Mouse (Mus musculus) limb, embryonic 11.5 days (tissue): ENCODE data around the gene Cmtm4. TPM values are rescaled to one million over a fixed set of nuclear protein-coding genes. Genes with fewer than 3 reads are reported as not detected.

Source experiments
- ATAC-seq: fragments of 200-750 bp; cut with Nextera tagmentation; 2 replicates; pipeline ENCODE4 v1.8.0; 2017; ENCODE audit warnings: low read depth; ENCODE audit not compliant: insufficient number of reproducible peaks, low FRiP score, low TSS enrichment
- DNase-seq: peaks from one replicate; pipeline ENCODE4 v3.0.0-alpha.2; 2015; ENCODE audit warnings: low spot score
- H3K27ac ChIP-seq: fragments of 300-500 bp; sonication (generic); replicated peaks from 2 replicates; pipeline ENCODE4 v1.5.1; 2014; ENCODE audit warnings: low read depth, mild to moderate bottlenecking, low read length
- H3K27me3 ChIP-seq: fragments of 300-500 bp; sonication (generic); 2 replicates; pipeline ENCODE4 v1.6.1; 2014; ENCODE audit warnings: mild to moderate bottlenecking, low read length, mixed read lengths; ENCODE audit not compliant: control insufficient read depth, insufficient read depth
- H3K36me3 ChIP-seq: fragments of 300-500 bp; sonication (generic); 2 replicates; pipeline ENCODE4 v1.6.1; 2014; ENCODE audit warnings: mild to moderate bottlenecking, low read length, moderate library complexity, mixed read lengths; ENCODE audit not compliant: control insufficient read depth, insufficient read depth
- H3K4me1 ChIP-seq: fragments of 300-500 bp; sonication (generic); 2 replicates; pipeline ENCODE4 v1.6.1; 2014; ENCODE audit warnings: low read length, mixed read lengths; ENCODE audit not compliant: control insufficient read depth, insufficient read depth
- H3K4me2 ChIP-seq: fragments of 300-500 bp; sonication (generic); 2 replicates; pipeline ENCODE4 v1.6.1; 2014; ENCODE audit warnings: low read depth, mild to moderate bottlenecking, moderate library complexity; ENCODE audit not compliant: severe bottlenecking
- H3K4me3 ChIP-seq: fragments of 300-500 bp; sonication (generic); 2 replicates; pipeline ENCODE4 v1.5.1; 2014; ENCODE audit warnings: low read depth, low read length
- H3K9ac ChIP-seq: fragments of 300-500 bp; sonication (generic); 2 replicates; pipeline ENCODE4 v1.6.1; 2014; ENCODE audit warnings: mild to moderate bottlenecking, low read length
- H3K9me3 ChIP-seq: fragments of 300-500 bp; sonication (generic); 2 replicates; pipeline ENCODE4 v1.6.1; 2016; ENCODE audit warnings: low read length; ENCODE audit not compliant: control insufficient read depth
- WGBS: fragments of 180-500 bp; shearing (Covaris S2); extraction: QIAGEN DNeasy Blood & Tissue Kit; methylation state at CpG from one replicate; pipeline ENCODE4 v1.1.7; 2014; 5-methylcytosine and 5-hydroxymethylcytosine counted together
- polyA plus RNA-seq: library from polyadenylated mRNA; unstranded; fragments of >200 nt; fragmentation: Nextera tagmentation; extraction: Ambion mirVana; gene quantifications from 2 replicates; pipeline ENCODE4 v1.2.1, GENCODE M21; 2014

Cmtm4 gene
- polyA plus RNA-seq: 2.9 and 4.1 TPM in 2 replicates

DNA sequence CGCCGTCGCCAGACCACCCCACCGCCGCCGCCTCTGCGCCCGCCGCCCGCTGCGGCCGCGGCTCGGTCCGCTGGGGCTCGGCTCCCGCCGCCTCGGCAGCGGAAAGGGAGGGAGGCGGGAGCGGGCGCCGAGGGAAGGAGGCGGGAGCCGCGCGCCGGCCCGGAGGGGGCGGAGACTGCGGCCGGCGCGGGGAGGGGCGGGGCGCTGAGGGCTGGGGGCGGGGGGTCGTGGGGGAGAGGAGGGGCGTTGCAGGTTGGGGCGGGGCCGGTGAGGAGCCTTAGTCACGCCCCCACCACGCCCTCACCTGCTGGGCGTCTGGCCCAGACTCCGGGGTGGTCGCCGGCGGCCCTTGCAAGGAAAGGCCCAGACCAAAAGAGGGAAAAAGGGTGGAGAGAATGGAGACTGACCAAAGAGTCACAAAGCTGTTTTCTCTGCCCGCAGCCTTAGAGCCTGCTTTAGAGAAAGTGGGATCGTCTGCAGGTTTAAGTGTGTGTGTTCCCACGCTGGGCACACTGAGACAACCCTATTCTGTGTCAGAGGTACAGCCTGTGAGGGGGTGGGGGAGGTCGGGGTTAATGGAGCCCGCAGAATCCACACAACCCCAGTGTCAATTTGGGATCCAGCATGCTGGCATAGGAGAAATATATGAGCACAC lies at the start of gene Cmtm4:
Cmtm4 (minus strand) TSS at position 105 of the 655 bp plus-strand sequence.
- Histone ChIP-seq H3K36me3 (no peaks in the 10 kb centered on the region), H3K4me3 (peak within 1 kb of the TSS; percentile 79), H3K9ac (peak within 1 kb of the TSS; percentile 86), H3K9me3 (no peaks in the 10 kb centered on the region), H3K4me2 (peak within 1 kb of the TSS; percentile 96), H3K27ac (peak within 1 kb of the TSS; percentile 76; the same call in 1 of the 2 replicates), H3K4me1 (peaks cover 15% of the 10 kb centered on the region), H3K27me3 (no peaks in the 10 kb centered on the region)
- peak; percentile 85 for DNase-seq
- WGBS: 6% methylated on average over 15 of the region's 54 CpGs
- ATAC-seq: peak; percentile 84

DNA sequence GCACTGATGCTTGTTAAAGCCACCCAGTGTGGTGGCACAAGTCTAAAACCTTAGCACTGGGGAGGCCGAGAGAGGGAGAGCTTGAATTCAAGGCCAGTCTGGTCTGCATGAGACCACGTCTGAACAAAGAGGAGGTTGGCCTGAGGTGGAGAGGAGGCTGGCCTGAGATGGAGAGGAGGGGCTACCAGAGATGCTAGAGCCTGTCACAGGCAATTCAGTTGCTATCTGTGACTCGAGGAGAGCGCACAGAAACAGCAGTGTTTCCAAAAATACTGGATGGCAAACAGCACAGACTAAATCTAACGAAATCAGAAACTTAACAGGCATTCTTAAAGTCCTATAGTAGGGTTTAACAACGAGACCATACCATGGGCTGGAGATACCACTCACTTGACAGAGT lies 49.6 kb upstream of the Cmtm4 start:
- WGBS: 59% methylated on average over 6 of the region's 6 CpGs
- no peaks in the 10 kb centered on the region for H3K9me3 ChIP-seq

DNA sequence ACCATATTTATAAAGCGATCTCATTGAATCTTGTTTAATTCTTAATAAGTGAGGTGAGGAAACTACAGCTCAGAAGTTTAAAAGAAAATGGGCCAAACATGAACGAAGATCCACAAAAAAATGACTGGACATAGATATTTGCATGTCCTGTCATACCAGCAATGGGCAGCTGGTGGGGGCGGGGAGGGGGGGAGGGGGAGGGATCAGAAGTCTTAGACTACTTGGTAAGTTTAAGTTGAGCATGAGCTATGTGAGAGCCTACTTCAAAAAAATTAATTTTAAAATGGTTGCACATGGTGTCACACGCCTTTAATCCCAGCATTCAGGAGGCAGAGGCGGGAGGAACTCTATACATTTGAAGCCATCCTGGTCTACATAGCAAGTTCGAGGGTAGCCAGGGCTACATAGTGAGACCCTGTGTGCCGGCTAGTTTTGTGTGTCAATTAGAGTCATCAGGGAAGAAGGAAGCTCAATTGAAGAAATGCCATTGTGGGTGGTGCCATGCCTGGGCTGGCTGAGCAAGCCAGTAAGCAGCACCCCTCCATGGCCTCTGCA lies 47.6 kb upstream of the Cmtm4 start:
- H3K9ac ChIP-seq: no peak overlapping the region; the same call in 1 of the 2 replicates
- DNase-seq: no peak
- H3K4me2 ChIP-seq: no peak overlapping the region
- peak; percentile 19; the same call in 1 of the 2 replicates for ATAC-seq
- H3K36me3 ChIP-seq: peaks cover 11% of the 10 kb centered on the region; the same call in 1 of the 2 replicates
- no peak overlapping the region for H3K27ac ChIP-seq
- H3K4me1 ChIP-seq: peaks cover 9% of the 10 kb centered on the region; the same call in 1 of the 2 replicates
- no peaks in the 10 kb centered on the region for H3K9me3 ChIP-seq
- no peaks in the 10 kb centered on the region for H3K27me3 ChIP-seq
- 62% methylated on average over 7 of the region's 7 CpGs for WGBS
- peak overlapping the region; percentile 95 for H3K4me3 ChIP-seq

More for the DNA sequence above, 49.6 kb upstream of the Cmtm4 start:
- Histone ChIP-seq H3K4me2 (no peak overlapping the region), H3K4me3 (no peak overlapping the region), H3K9ac (no peak overlapping the region), H3K27me3 (no peaks in the 10 kb centered on the region), H3K36me3 (no peaks in the 10 kb centered on the region; the same call in 1 of the 2 replicates), H3K4me1 (peaks cover 9% of the 10 kb centered on the region; the same call in 1 of the 2 replicates), H3K27ac (no peak overlapping the region)
- DNase-seq (no peak), ATAC-seq (no peak)

DNA sequence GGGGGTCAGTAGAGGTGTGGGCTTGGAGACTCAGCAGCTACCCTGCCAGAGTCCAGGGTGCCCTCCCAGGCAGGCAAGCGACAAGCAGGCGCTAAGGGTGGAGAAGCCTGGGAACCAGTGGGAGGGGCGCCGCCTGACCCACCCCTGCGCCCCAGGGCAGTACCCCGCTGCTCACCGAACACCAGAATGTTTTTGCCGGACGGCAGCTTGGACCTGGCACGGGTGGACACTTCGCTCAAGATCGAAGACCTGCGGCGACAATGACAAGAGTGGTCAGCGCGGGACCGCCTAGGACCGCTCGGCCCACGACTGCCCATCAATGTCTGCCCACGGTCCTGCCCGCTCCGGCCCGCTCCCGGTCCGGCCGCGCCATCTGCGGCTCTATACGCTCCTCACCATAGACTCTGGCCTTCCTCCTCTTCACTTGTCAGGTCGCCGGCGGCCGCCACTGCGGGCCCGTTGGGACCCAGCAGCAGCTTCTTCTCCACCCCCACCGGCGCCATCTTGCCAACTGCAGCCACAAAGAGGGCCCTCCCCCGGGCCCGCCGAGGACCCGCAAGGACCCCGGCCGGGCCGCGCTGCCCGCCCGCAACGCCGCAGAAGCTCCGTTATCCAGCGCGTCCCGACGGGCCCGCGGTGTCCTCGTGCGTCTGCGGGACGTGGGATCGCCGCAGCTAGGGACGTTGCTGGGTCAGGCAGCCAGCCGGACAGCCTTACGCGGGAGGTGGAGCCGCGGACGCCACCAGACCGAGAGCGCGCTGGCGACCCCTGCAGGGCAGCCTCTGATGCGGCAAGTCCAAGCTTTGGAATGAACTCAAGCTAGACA lies 46.9 kb upstream of the Cmtm4 start, which contains the start of gene Dync1li2:
Dync1li2 (minus strand) TSS at position 749 of the 826 bp plus-strand sequence.
- H3K27me3 ChIP-seq: no peaks in the 10 kb centered on the region
- peaks cover 15% of the 10 kb centered on the region for H3K36me3 ChIP-seq
- ATAC-seq (peak; percentile 89), DNase-seq (peak; percentile 97)
- peaks cover 9% of the 10 kb centered on the region; the same call in 1 of the 2 replicates for H3K4me1 ChIP-seq
- H3K27ac ChIP-seq: peak within 1 kb of the TSS; percentile 71; the same call in 1 of the 2 replicates
- peak within 1 kb of the TSS; percentile 94 for H3K9ac ChIP-seq
- no peaks in the 10 kb centered on the region for H3K9me3 ChIP-seq
- WGBS: under 1% methylated on average over 75 of the region's 75 CpGs
- peak within 1 kb of the TSS; percentile 89 for H3K4me2 ChIP-seq
- H3K4me3 ChIP-seq: peak within 1 kb of the TSS; percentile 95

DNA sequence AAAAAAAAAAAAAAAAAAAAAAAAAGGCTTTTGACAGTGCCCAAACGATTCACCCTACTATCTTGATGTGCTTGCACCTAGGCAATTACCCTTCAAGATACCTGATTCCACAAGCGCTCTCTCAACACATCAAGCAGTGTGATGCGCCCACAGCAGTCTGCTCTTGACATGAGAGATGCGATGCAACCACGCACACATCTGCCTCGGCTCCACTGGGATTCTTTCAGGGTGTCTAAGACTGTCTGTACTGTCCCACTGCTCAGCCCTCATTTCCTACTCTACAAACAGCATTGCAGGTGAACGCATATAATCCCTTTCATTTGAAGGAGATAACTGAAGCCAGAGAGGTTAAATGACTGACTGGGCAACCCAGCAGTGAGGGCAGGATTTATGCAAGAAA lies 46.0 kb upstream of the Cmtm4 start:
- H3K27ac ChIP-seq: no peak overlapping the region
- DNase-seq (peak; percentile 18), ATAC-seq (no peak)
- peak overlapping the region; percentile 95 for H3K4me3 ChIP-seq
- peak overlapping the region; percentile 89 for H3K4me2 ChIP-seq
- H3K4me1 ChIP-seq: peaks cover 9% of the 10 kb centered on the region; the same call in 1 of the 2 replicates
- H3K9me3 ChIP-seq: no peaks in the 10 kb centered on the region
- H3K27me3 ChIP-seq: no peaks in the 10 kb centered on the region
- WGBS: 70% methylated on average over 7 of the region's 7 CpGs
- H3K9ac ChIP-seq: peak overlapping the region; percentile 94
- H3K36me3 ChIP-seq: peaks cover 19% of the 10 kb centered on the region

DNA sequence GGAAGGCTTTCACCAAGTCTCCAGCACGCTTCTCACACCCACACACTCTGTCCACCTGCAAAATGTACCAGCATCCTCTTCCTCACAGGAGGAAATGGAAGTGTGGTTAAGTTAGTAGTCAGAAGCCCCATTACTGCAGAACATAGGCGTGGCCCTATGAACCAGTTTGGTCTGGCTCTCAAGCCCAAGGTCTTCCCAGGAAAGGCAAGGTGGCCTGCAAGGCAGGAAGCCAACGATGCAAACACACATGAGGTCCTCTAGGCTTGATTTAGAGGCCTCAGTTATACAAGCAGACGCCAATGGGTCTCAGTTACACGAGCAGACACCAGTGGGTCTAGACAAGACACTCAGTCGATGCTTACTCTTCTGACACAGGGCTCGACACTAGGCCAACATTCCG lies 43.9 kb upstream of the Cmtm4 start:
- WGBS: 96% methylated on average over 8 of the region's 8 CpGs
- Histone ChIP-seq H3K36me3 (peaks cover 34% of the 10 kb centered on the region), H3K9ac (no peak overlapping the region), H3K4me1 (peaks cover 9% of the 10 kb centered on the region; the same call in 1 of the 2 replicates), H3K27me3 (no peaks in the 10 kb centered on the region), H3K27ac (no peak overlapping the region), H3K4me3 (no peak overlapping the region), H3K4me2 (no peak overlapping the region), H3K9me3 (no peaks in the 10 kb centered on the region)
- DNase-seq: no peak
- no peak for ATAC-seq

DNA sequence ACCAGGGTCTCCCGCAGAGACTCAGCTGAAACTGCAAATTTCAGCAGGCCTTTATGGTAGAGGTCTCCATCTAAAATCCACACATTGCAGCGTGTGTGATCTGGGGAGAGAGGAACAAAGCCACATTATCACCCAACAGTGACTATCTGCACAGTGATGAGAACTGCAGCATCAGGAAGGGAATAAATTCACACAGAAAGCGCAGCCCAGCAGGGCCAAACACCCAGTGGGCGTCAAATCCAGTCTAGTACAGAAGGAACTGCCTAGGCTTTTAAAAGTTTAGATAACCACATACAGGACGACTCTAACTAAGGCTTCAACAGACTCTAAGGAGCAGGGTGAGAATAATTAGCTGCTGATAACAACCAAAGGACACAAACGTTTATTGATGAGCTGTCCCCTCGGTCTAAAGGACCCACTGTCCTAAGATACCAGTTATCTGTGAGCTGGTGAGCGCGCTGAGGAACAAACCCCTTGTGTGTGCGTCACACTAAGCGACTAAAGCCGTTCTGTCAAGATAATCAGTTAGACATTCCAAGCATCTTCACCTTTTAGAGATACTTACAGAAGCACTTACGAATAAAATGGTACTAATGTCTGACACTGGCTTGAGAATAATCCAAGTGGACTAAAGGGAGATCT lies 42.0 kb upstream of the Cmtm4 start:
- no peak for ATAC-seq
- H3K27me3 ChIP-seq: no peaks in the 10 kb centered on the region
- no peak overlapping the region for H3K9ac ChIP-seq
- H3K9me3 ChIP-seq: no peaks in the 10 kb centered on the region
- peaks cover 9% of the 10 kb centered on the region; the same call in 1 of the 2 replicates for H3K4me1 ChIP-seq
- H3K27ac ChIP-seq: no peak overlapping the region
- no peak for DNase-seq
- peaks cover 45% of the 10 kb centered on the region for H3K36me3 ChIP-seq
- H3K4me3 ChIP-seq: no peak overlapping the region
- no peak overlapping the region for H3K4me2 ChIP-seq
- 92% methylated on average over 13 of the region's 13 CpGs for WGBS

DNA sequence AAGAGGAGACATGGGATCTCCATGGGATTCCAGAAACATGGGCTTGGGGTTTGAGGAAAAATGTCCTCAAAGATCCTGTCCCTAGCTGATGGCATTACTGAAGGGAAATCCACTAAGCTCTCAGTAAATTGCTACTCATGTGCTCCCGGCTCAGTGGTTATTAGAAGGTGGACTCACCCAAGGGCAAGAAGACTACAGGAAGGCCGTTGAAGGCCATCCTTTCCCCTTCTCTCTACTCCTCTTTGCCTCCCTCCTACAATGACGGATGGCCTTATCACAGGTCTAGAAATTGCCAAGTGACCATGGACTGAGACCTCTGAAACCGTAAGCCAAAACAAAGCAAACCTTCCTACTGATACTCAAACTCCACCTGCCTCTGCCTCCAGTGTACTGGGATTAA lies 41.0 kb upstream of the Cmtm4 start:
- Histone ChIP-seq H3K4me2 (no peak overlapping the region), H3K4me1 (peaks cover 6% of the 10 kb centered on the region; the same call in 1 of the 2 replicates), H3K4me3 (no peak overlapping the region), H3K27me3 (no peaks in the 10 kb centered on the region), H3K9ac (no peak overlapping the region), H3K36me3 (peaks cover 52% of the 10 kb centered on the region), H3K9me3 (no peaks in the 10 kb centered on the region), H3K27ac (no peak overlapping the region)
- no peak for DNase-seq
- 96% methylated on average over 4 of the region's 4 CpGs for WGBS
- ATAC-seq: no peak
